Mouse (Mus musculus): ENCODE data around the gene Ankrd33. TPM values are rescaled to one million over a fixed set of nuclear protein-coding genes. Genes with fewer than 3 reads are reported as not detected.

The Ankrd33 gene
- polyA plus RNA-seq, 1 experiment from 2014 or later = not detected

GRCm38 (mm10) chr15:101143494-101143893 is 27.9 kb downstream of the Ankrd33 start:
- no peaks in the 10 kb centered on the region for H3K36me3 ChIP-seq (ENCODE audit: inconsistent target)
- 74% methylated on average over 8 of the region's 8 CpGs for WGBS (ENCODE audit: missing documents)
- H3K79me2 ChIP-seq (ENCODE audit: inconsistent target) = no peaks in the 10 kb centered on the region
- no peak overlapping the region for H3K4me3 ChIP-seq (ENCODE audit: inconsistent target)
- no peak overlapping the region for H3K27ac ChIP-seq

- Histone ChIP-seq H3K79me2 (ENCODE audit: inconsistent target) (no peaks in the 10 kb centered on the region), H3K27ac (peak overlapping the region; percentile 76), H3K4me3 (ENCODE audit: inconsistent target) (peak overlapping the region; percentile 50), H3K36me3 (ENCODE audit: inconsistent target) (no peaks in the 10 kb centered on the region)
- 71% methylated on average over 4 of the region's 5 CpGs for WGBS (ENCODE audit: missing documents)
Observed at GRCm38 (mm10) chr15:101144176-101144575, 28.6 kb downstream of the Ankrd33 start.

GRCm38 (mm10) chr15:101144779-101145178 is 29.2 kb downstream of the Ankrd33 start:
- no peaks in the 10 kb centered on the region for H3K36me3 ChIP-seq (ENCODE audit: inconsistent target)

GRCm38 (mm10) chr15:101145424-101146099 is 30.0 kb downstream of the Ankrd33 start:
- Histone ChIP-seq H3K79me2 (ENCODE audit: inconsistent target) (no peaks in the 10 kb centered on the region), H3K27ac (peak overlapping the region; percentile 76), H3K4me3 (ENCODE audit: inconsistent target) (peak overlapping the region; percentile 50), H3K36me3 (ENCODE audit: inconsistent target) (no peaks in the 10 kb centered on the region)
- WGBS (ENCODE audit: missing documents) = 4% methylated on average over 19 of the region's 19 CpGs

More at GRCm38 (mm10) chr15:101144779-101145178, 29.2 kb downstream of the Ankrd33 start:
- peak overlapping the region; percentile 76 for H3K27ac ChIP-seq
- peak overlapping the region; percentile 50 for H3K4me3 ChIP-seq (ENCODE audit: inconsistent target)
- 28% methylated on average over 8 of the region's 8 CpGs for WGBS (ENCODE audit: missing documents)
- no peaks in the 10 kb centered on the region for H3K79me2 ChIP-seq (ENCODE audit: inconsistent target)

- 13% methylated on average over 15 of the region's 15 CpGs for WGBS (ENCODE audit: missing documents)
- Histone ChIP-seq H3K4me3 (ENCODE audit: inconsistent target) (peak overlapping the region; percentile 2; the same call in 1 of the 2 replicates), H3K27ac (peak overlapping the region; percentile 59), H3K79me2 (ENCODE audit: inconsistent target) (no peaks in the 10 kb centered on the region), H3K36me3 (ENCODE audit: inconsistent target) (no peaks in the 10 kb centered on the region)
Observed at GRCm38 (mm10) chr15:101146100-101146965, 30.8 kb downstream of the Ankrd33 start.

GRCm38 (mm10) chr15:101147115-101147909 is 31.8 kb downstream of the Ankrd33 start:
- 41% methylated on average over 16 of the region's 16 CpGs for WGBS (ENCODE audit: missing documents)
- Histone ChIP-seq H3K27ac (no peak overlapping the region), H3K4me3 (ENCODE audit: inconsistent target) (no peak overlapping the region), H3K36me3 (ENCODE audit: inconsistent target) (no peaks in the 10 kb centered on the region), H3K79me2 (ENCODE audit: inconsistent target) (no peaks in the 10 kb centered on the region)

GRCm38 (mm10) chr15:101147910-101148273 is 32.3 kb downstream of the Ankrd33 start:
- H3K27ac ChIP-seq = no peak overlapping the region

GRCm38 (mm10) chr15:101148604-101149003 is 33.0 kb downstream of the Ankrd33 start:
- no peaks in the 10 kb centered on the region for H3K79me2 ChIP-seq (ENCODE audit: inconsistent target)
- H3K36me3 ChIP-seq (ENCODE audit: inconsistent target) = no peaks in the 10 kb centered on the region
- no peak overlapping the region for H3K4me3 ChIP-seq (ENCODE audit: inconsistent target)
- 66% methylated on average over 6 of the region's 6 CpGs for WGBS (ENCODE audit: missing documents)
- H3K27ac ChIP-seq = no peak overlapping the region

More at GRCm38 (mm10) chr15:101147910-101148273, 32.3 kb downstream of the Ankrd33 start:
- WGBS (ENCODE audit: missing documents) = 38% methylated on average over 6 of the region's 6 CpGs
- H3K79me2 ChIP-seq (ENCODE audit: inconsistent target) = no peaks in the 10 kb centered on the region
- H3K36me3 ChIP-seq (ENCODE audit: inconsistent target) = no peaks in the 10 kb centered on the region
- H3K4me3 ChIP-seq (ENCODE audit: inconsistent target) = no peak overlapping the region

GRCm38 (mm10) chr15:101151409-101152261 is 36.1 kb downstream of the Ankrd33 start:
- H3K36me3 ChIP-seq (ENCODE audit: inconsistent target) = no peaks in the 10 kb centered on the region
- H3K27ac ChIP-seq = no peak overlapping the region
- WGBS (ENCODE audit: missing documents) = 96% methylated on average over 9 of the region's 9 CpGs
- H3K4me3 ChIP-seq (ENCODE audit: inconsistent target) = no peak overlapping the region
- no peaks in the 10 kb centered on the region for H3K79me2 ChIP-seq (ENCODE audit: inconsistent target)

GRCm38 (mm10) chr15:101154700-101155616 is 39.4 kb downstream of the Ankrd33 start:
- H3K79me2 ChIP-seq (ENCODE audit: inconsistent target) = no peaks in the 10 kb centered on the region
- 8% methylated on average over 7 of the region's 7 CpGs for WGBS (ENCODE audit: missing documents)
- no peaks in the 10 kb centered on the region for H3K36me3 ChIP-seq (ENCODE audit: inconsistent target)
- no peak overlapping the region for H3K4me3 ChIP-seq (ENCODE audit: inconsistent target)
- no peak overlapping the region for H3K27ac ChIP-seq

- 25% methylated on average over 1 of the region's 1 CpGs for WGBS (ENCODE audit: missing documents)
- H3K27ac ChIP-seq = peak overlapping the region; percentile 66
Observed at GRCm38 (mm10) chr15:101160128-101160527, 44.6 kb downstream of the Ankrd33 start.

GRCm38 (mm10) chr15:101160591-101160990 is 45.0 kb downstream of the Ankrd33 start:
- 64% methylated on average over 7 of the region's 7 CpGs for whole genome bisulfite sequencing (ENCODE audit: missing documents)
- H3K79me2 ChIP-seq (ENCODE audit: inconsistent target) = no peaks in the 10 kb centered on the region

More at GRCm38 (mm10) chr15:101160128-101160527, 44.6 kb downstream of the Ankrd33 start:
- no peaks in the 10 kb centered on the region for H3K36me3 ChIP-seq (ENCODE audit: inconsistent target)
- no peaks in the 10 kb centered on the region for H3K79me2 ChIP-seq (ENCODE audit: inconsistent target)
- no peak overlapping the region for H3K4me3 ChIP-seq (ENCODE audit: inconsistent target)

GRCm38 (mm10) chr15:101161534-101161933 is 46.0 kb downstream of the Ankrd33 start:
- WGBS (ENCODE audit: missing documents) = 97% methylated on average over 7 of the region's 7 CpGs
- Histone ChIP-seq H3K36me3 (ENCODE audit: inconsistent target) (no peaks in the 10 kb centered on the region), H3K79me2 (ENCODE audit: inconsistent target) (no peaks in the 10 kb centered on the region), H3K4me3 (ENCODE audit: inconsistent target) (no peak overlapping the region), H3K27ac (no peak overlapping the region)

More at GRCm38 (mm10) chr15:101160591-101160990, 45.0 kb downstream of the Ankrd33 start:
- H3K27ac ChIP-seq = no peak overlapping the region
- no peak overlapping the region for H3K4me3 ChIP-seq (ENCODE audit: inconsistent target)
- H3K36me3 ChIP-seq (ENCODE audit: inconsistent target) = no peaks in the 10 kb centered on the region

Measured in macrophage (primary cell).